Mouse (Mus musculus): ENCODE measurements around the gene Gm47791. TPM values are rescaled to one million over a fixed set of nuclear protein-coding genes. Genes with fewer than 3 reads are reported as not detected.

Gene Gm47791
- total RNA-seq (2021), result not detected
- long read RNA-seq, experiment 1, result 0 reads
- long read RNA-seq, experiment 2, result 0 reads

- no peak for TF ChIP-seq CTCF (IDR thresholded peaks at IDR 0.05)
- H3K4me3 ChIP-seq, result no peak within 1 kb of the TSS
- no peak for DNase-seq
- intact Hi-C loops (cut with DNase I), result no loop called here
- no peak within 1 kb of the TSS for H3K27ac ChIP-seq
These were observed at the start of gene Gm47791 for GRCm38 (mm10) chr1:82771022-82771586. Gm47791 (minus strand) TSS chr1:82771243.

- intact Hi-C loops (cut with DNase I), result no loop called here
These were observed 49.7 kb upstream of the Gm47791 start for GRCm38 (mm10) chr1:82820626-82821186.

GRCm38 (mm10) chr1:82820179-82820578, 49.1 kb upstream of the Gm47791 start:
- Histone ChIP-seq H3K27ac (no peak overlapping the region), H3K4me3 (peak overlapping the region; percentile 26; the same call in 1 of the 2 replicates)
- TF ChIP-seq CTCF (IDR thresholded peaks at IDR 0.05), result no peak
- no peak for DNase-seq
- intact Hi-C loops (cut with DNase I), result no loop called here

More at GRCm38 (mm10) chr1:82820626-82821186, 49.7 kb upstream of the Gm47791 start:
- H3K4me3 ChIP-seq, result no peak overlapping the region
- TF ChIP-seq CTCF (IDR thresholded peaks at IDR 0.05), result no peak
- no peak for DNase-seq
- no peak overlapping the region for H3K27ac ChIP-seq

- no peak for DNase-seq
- no peak overlapping the region for H3K4me3 ChIP-seq
- TF ChIP-seq CTCF (IDR thresholded peaks at IDR 0.05), result no peak
- intact Hi-C loops (cut with DNase I), result no loop called here
- no peak overlapping the region; the same call in 1 of the 2 replicates for H3K27ac ChIP-seq
These were observed 48.3 kb upstream of the Gm47791 start for GRCm38 (mm10) chr1:82819366-82819765.

GRCm38 (mm10) chr1:82815941-82816716, 45.1 kb upstream of the Gm47791 start:
- no peak for TF ChIP-seq CTCF (IDR thresholded peaks at IDR 0.05)
- no peak overlapping the region for H3K27ac ChIP-seq
- no peak overlapping the region for H3K4me3 ChIP-seq
- intact Hi-C loops (cut with DNase I), result no loop called here
- DNase-seq, result no peak

- no peak for DNase-seq
- intact Hi-C loops (cut with DNase I), result no loop called here
- Histone ChIP-seq H3K27ac (no peak overlapping the region), H3K4me3 (no peak overlapping the region)
- no peak for TF ChIP-seq CTCF (IDR thresholded peaks at IDR 0.05)
These were observed 40.7 kb upstream of the Gm47791 start for GRCm38 (mm10) chr1:82811766-82812165.

GRCm38 (mm10) chr1:82808564-82808963, 37.5 kb upstream of the Gm47791 start:
- TF ChIP-seq CTCF (IDR thresholded peaks at IDR 0.05), result no peak
- DNase-seq, result no peak
- no peak overlapping the region for H3K27ac ChIP-seq
- no peak overlapping the region for H3K4me3 ChIP-seq
- intact Hi-C loops (cut with DNase I), result no loop called here

GRCm38 (mm10) chr1:82807206-82807605, 36.2 kb upstream of the Gm47791 start:
- no peak for TF ChIP-seq CTCF (IDR thresholded peaks at IDR 0.05)
- Histone ChIP-seq H3K27ac (no peak overlapping the region), H3K4me3 (no peak overlapping the region)
- intact Hi-C loops (cut with DNase I), result no loop called here
- DNase-seq, result no peak

- no peak for TF ChIP-seq CTCF (IDR thresholded peaks at IDR 0.05)
- 0 out of 2 replicates have a peak overlapping the region, but pooled peaks have one; percentile 21 for H3K4me3 ChIP-seq
- H3K27ac ChIP-seq, result peak overlapping the region; percentile 9; the same call in 1 of the 2 replicates
- intact Hi-C loops (cut with DNase I), result no loop called here
- DNase-seq, result peak; percentile 32
These were observed 35.3 kb upstream of the Gm47791 start for GRCm38 (mm10) chr1:82806391-82806790.

GRCm38 (mm10) chr1:82804059-82804458, 33.0 kb upstream of the Gm47791 start:
- no peak overlapping the region for H3K4me3 ChIP-seq
- intact Hi-C loops (cut with DNase I), result no loop called here

GRCm38 (mm10) chr1:82803608-82804007, 32.6 kb upstream of the Gm47791 start:
- no peak for DNase-seq
- TF ChIP-seq CTCF (IDR thresholded peaks at IDR 0.05), result peak; percentile 31; the same call in 1 of the 2 replicates
- intact Hi-C loops (cut with DNase I), result no loop called here
- H3K27ac ChIP-seq, result no peak overlapping the region
- no peak overlapping the region for H3K4me3 ChIP-seq

More at GRCm38 (mm10) chr1:82804059-82804458, 33.0 kb upstream of the Gm47791 start:
- H3K27ac ChIP-seq, result no peak overlapping the region
- no peak for DNase-seq
- TF ChIP-seq CTCF (IDR thresholded peaks at IDR 0.05), result no peak

GRCm38 (mm10) chr1:82801105-82801783, 30.2 kb upstream of the Gm47791 start:
- Histone ChIP-seq H3K27ac (no peak overlapping the region), H3K4me3 (no peak overlapping the region)
- intact Hi-C loops (cut with DNase I), result no loop called here
- DNase-seq, result no peak
- no peak for TF ChIP-seq CTCF (IDR thresholded peaks at IDR 0.05)
